Mouse (Mus musculus): Measurements from ENCODE around the gene Sgk1.
A peak's percentile ranks its signal among the peaks of the same experiment; 100 is the strongest.

Gene Sgk1

GRCm38 (mm10) chr10:21974801-21975200, 92.8 kb downstream of the Sgk1 start:
- DNase-seq (ENCODE audit: low spot score): no peak

GRCm38 (mm10) chr10:21975384-21975783, 93.4 kb downstream of the Sgk1 start:
- DNase-seq (ENCODE audit: low spot score): no peak

GRCm38 (mm10) chr10:21976253-21976652, 94.3 kb downstream of the Sgk1 start:
- no peak for DNase-seq (ENCODE audit: low spot score)

- no peak for DNase-seq (ENCODE audit: low spot score)
Measured at GRCm38 (mm10) chr10:21978421-21978820, 96.4 kb downstream of the Sgk1 start.

- no peak for DNase-seq (ENCODE audit: low spot score)
Measured at GRCm38 (mm10) chr10:21979286-21979965, 97.4 kb downstream of the Sgk1 start.

GRCm38 (mm10) chr10:21980780-21981435, 98.9 kb downstream of the Sgk1 start:
- DNase-seq (ENCODE audit: low spot score): no peak

- DNase-seq (ENCODE audit: low spot score): no peak
Measured at GRCm38 (mm10) chr10:21982303-21982702, 100.3 kb downstream of the Sgk1 start.

- no peak for DNase-seq (ENCODE audit: low spot score)
Measured at GRCm38 (mm10) chr10:21988489-21988888, 106.5 kb downstream of the Sgk1 start.

GRCm38 (mm10) chr10:21991351-21991840, 109.4 kb downstream of the Sgk1 start:
- DNase-seq (ENCODE audit: low spot score): peak; percentile 66

GRCm38 (mm10) chr10:21991986-21992833, 110.2 kb downstream of the Sgk1 start:
- DNase-seq (ENCODE audit: low spot score): no peak

GRCm38 (mm10) chr10:21992834-21993514, 111.0 kb downstream of the Sgk1 start:
- peak; percentile 72 for DNase-seq (ENCODE audit: low spot score)

- peak; percentile 20 for DNase-seq (ENCODE audit: low spot score)
Measured at GRCm38 (mm10) chr10:21993515-21994373, 111.8 kb downstream of the Sgk1 start.

- DNase-seq (ENCODE audit: low spot score): peak; percentile 94
Measured at GRCm38 (mm10) chr10:21994431-21994914, 112.5 kb downstream of the Sgk1 start.

GRCm38 (mm10) chr10:21995221-21995620, 113.2 kb downstream of the Sgk1 start:
- DNase-seq (ENCODE audit: low spot score): peak; percentile 57

- peak; percentile 63 for DNase-seq (ENCODE audit: low spot score)
Measured at GRCm38 (mm10) chr10:21995661-21996308, 113.8 kb downstream of the Sgk1 start.

- no peak for DNase-seq (ENCODE audit: low spot score)
Measured at GRCm38 (mm10) chr10:21996660-21997447, 114.9 kb downstream of the Sgk1 start.

GRCm38 (mm10) chr10:21997550-21998204, 115.7 kb downstream of the Sgk1 start:
- no peak for DNase-seq (ENCODE audit: low spot score)

- DNase-seq (ENCODE audit: low spot score): no peak
Measured at GRCm38 (mm10) chr10:21998503-21999180, 116.7 kb downstream of the Sgk1 start.
